Mouse (Mus musculus): ENCODE results near the gene Prpf40a.

DNA sequence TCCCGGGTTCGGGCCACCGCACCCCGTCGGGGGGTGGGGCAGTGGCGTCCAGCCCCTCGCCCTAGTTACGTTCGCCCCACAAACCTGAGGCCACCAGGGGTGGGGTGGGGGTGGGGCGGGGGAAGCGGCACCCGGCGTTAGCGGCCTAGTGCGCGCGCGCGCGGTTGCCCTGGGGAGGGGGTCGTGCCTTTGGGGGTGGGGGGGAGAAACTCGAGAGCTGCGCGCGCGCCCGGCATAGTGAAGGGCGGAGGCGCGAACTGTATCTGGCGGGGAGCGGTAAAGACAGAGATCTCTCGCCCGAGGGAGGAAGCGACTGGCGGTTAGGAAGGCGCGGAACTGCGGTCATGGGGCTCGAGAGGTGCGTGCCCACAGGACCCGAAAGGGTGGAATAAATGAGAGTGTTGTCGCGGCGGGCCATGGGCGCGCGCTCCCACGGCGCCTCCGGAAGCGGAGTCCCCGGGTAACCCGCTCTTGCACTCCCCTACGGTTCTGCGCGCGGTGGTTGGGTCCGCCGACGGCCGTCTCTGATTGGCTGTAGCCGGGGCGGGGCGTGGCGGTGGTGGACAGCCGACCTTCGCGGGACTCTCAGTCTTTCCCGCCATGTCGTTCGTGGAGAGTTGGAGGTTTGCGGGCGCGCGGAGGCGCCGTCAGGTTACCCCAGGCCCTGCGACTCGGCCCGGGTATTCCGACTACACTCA is 588 bp upstream of the Prpf40a start, which contains the start of gene Arl6ip6:
- TF ChIP-seq GATA1 (IDR thresholded peaks at IDR 0.05; ENCODE audit: borderline replicate concordance, low read length) (no peak), CTCF (IDR thresholded peaks at IDR 0.05; ENCODE audit: low read depth, low read length) (no peak)
